Mouse (Mus musculus): ENCODE measurements around the gene Nr1i3.
A peak's percentile ranks its signal among the peaks of the same experiment; 100 is the strongest.

The Nr1i3 gene

GRCm38 (mm10) chr1:171213801-171214496 is at the start of gene Nr1i3:
Gene Nr1i3, plus strand, starts transcription at chr1:171213970.
- peak in 1 of 2 experiments; percentile 76 for DNase-seq

- peak in 1 of 2 experiments; percentile 18 for DNase-seq
Observed at GRCm38 (mm10) chr1:171164258-171164657, 49.5 kb upstream of the Nr1i3 start.

GRCm38 (mm10) chr1:171165629-171166345 is 48.0 kb upstream of the Nr1i3 start:
- no peak for DNase-seq

DNA sequence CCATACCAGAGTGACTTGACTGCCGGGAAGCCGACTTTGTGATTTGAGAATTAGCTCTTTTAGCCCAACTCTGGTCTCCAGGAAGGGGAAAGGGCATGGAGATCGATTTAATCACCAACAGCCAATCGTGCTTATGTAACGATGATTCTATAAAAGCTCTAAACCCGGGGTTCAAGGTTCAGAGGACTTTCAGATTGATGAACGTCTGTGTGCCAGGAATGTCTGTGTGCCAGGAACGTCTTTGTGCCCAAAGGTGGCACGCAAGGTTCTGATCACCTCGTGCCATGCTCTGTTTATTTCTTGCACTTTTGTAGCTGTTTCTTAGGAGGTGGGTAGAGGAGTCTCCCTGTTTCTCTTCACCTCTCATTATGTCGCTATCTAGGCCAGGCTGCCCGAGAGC is 44.9 kb upstream of the Nr1i3 start:
- DNase-seq: no peak

GRCm38 (mm10) chr1:171169913-171170312 is 43.9 kb upstream of the Nr1i3 start:
- DNase-seq: no peak

- no peak for DNase-seq
Observed at GRCm38 (mm10) chr1:171171138-171171537, 42.6 kb upstream of the Nr1i3 start.

GRCm38 (mm10) chr1:171172779-171173178 is 41.0 kb upstream of the Nr1i3 start:
- no peak for DNase-seq

GRCm38 (mm10) chr1:171179487-171180171 is 34.1 kb upstream of the Nr1i3 start:
- DNase-seq: peak; percentile 52 to 57

DNA sequence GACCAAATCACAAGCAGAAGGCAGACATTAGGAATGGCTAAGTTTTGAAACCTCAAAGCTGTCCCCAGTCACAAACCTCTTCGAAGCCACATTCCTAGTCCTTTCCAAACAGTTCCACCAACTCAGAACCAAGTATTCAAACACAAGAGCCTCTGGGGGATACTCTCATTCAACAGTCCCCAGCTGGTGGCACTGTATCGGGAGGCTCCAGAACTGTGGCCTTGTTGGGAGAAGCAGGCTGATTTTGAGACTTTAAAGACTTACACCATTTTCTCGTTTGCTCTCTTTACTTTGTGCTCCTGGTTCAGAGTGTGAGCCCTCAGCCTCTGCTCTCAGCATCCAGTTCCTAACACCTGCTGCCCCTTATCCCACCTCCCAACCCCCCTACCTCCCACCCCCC is 30.7 kb upstream of the Nr1i3 start:
- DNase-seq: no peak

- peak; percentile 57 to 61 for DNase-seq
Observed at GRCm38 (mm10) chr1:171183620-171184019, 30.1 kb upstream of the Nr1i3 start.

GRCm38 (mm10) chr1:171184314-171184713 is 29.5 kb upstream of the Nr1i3 start:
- DNase-seq: peak in 1 of 2 experiments; percentile 28

DNA sequence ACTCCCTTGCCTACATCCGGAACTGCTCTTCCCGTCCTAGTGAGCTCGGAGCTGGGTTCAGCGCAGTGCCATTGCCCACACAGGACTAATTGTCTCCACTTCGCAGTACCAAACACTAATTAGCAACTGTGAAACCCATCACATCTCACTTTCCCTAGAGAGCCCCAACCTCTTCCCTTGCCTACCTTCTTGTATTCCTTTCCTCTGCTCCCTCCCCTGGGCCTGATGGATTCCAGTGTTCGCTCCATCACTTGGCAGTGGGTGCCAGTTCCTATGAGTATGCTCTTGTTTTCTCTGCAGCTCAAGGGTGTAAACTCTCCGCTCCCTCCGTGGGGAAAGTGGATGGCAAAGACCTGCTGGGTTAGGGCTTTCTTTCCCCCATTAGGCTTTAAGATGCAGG is 28.1 kb upstream of the Nr1i3 start:
- no peak for DNase-seq

GRCm38 (mm10) chr1:171187851-171188700 is 25.7 kb upstream of the Nr1i3 start:
- DNase-seq: no peak

- DNase-seq: peak in 1 of 2 experiments; percentile 24
Observed at GRCm38 (mm10) chr1:171189046-171189445, 24.7 kb upstream of the Nr1i3 start.

DNA sequence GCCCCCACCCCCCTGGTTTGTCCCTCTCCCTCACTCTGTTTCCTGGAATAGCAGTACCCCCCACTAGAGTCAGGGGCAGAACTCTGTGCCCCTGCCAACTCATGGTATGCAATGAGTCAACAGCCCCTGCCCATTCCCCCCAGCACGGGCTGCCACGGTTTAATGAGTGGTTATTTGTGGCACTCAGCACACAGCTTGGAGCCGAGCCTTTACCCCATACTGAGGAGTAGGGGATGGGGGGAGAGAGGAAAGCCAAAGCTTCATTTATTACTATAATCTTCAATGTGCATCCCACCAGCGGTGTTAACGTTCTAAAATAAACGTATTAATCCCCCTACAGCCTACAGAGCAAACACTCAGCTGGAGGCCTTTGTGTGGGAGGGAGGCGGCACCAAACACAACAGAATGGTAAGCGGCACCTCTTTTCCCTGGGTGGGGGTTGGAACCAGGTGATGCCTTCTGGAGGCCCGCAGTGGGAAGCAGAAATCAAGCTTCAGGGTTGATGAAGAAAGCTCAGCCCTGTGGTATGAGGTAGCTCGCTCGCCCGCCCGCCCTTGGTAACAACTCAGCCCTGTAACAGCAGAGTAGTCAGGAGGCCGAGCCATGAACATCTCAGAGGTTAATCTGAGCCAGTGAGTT is 24.2 kb upstream of the Nr1i3 start:
- no peak for DNase-seq

DNA sequence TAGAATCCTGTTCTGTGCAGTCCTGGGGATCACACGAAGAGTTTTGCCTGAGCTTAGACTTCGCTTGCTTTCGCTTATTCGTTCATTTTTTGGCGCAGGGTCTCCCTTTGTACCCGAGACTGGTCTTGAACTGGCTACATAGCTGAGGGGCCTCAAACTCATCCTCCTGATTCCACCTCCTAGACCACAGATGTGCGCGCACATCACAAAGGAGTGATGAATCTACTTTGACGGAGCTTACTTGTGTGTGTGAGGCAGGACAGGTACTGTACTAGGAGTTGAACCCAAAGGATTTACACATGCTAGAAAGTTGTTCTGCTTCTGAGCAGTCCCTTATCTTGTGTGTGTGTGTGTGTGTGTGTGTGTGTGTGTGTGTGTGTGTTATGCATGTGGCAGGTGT is 22.9 kb upstream of the Nr1i3 start:
- no peak for DNase-seq

GRCm38 (mm10) chr1:171192283-171192682 is 21.5 kb upstream of the Nr1i3 start:
- DNase-seq: no peak

GRCm38 (mm10) chr1:171193093-171193840 is 20.5 kb upstream of the Nr1i3 start:
- no peak for DNase-seq

- no peak for DNase-seq
Observed at GRCm38 (mm10) chr1:171193911-171194830, 19.6 kb upstream of the Nr1i3 start.
